Mouse (Mus musculus): ENCODE measurements around the gene AI597479. TPM values are rescaled to one million over a fixed set of nuclear protein-coding genes. Genes with fewer than 3 reads are reported as not detected.
"Not testable (repeated sequence)": the region's sequence is repeated elsewhere in the genome, so short reads cannot be mapped to it uniquely, and the experiment has no call there.

AI597479 gene
- total RNA-seq, 2 experiments from 2014 or later, result 14.2 to 20.9 TPM

GRCm38 (mm10) chr1:43130219-43130981, 31.9 kb downstream of the AI597479 start:
- intact Hi-C loops (cut with DNase I), result no loop called here
- DNase-seq, result no peak
- Histone ChIP-seq H3K27ac (no peak overlapping the region), H3K4me3 (no peak overlapping the region)
- TF ChIP-seq CTCF (IDR thresholded peaks at IDR 0.05), result no peak

DNA sequence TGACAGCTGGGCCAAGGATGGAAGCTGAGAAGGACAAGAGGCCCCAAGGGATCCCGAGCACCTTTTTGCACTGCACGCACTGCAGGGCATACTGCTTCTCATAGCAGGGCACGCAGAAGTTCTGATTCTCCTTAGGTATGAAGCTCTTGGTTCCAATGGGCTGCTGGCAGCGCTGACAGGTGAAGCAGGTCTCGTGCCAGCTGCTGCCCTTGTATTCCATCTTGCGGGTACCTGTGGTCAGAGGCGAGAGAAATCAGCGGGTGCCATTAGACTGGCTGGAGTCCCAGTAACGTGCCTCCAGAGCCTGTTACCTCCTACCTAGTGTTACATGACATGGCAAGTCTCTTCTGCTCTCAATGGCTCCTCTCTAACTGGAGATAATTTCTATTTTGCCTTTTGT, 33.1 kb downstream of the AI597479 start:
- no peak for TF ChIP-seq CTCF (IDR thresholded peaks at IDR 0.05)
- Histone ChIP-seq H3K27ac (no peak overlapping the region), H3K4me3 (no peak overlapping the region)
- intact Hi-C loops (cut with DNase I), result no loop called here
- no peak for DNase-seq

DNA sequence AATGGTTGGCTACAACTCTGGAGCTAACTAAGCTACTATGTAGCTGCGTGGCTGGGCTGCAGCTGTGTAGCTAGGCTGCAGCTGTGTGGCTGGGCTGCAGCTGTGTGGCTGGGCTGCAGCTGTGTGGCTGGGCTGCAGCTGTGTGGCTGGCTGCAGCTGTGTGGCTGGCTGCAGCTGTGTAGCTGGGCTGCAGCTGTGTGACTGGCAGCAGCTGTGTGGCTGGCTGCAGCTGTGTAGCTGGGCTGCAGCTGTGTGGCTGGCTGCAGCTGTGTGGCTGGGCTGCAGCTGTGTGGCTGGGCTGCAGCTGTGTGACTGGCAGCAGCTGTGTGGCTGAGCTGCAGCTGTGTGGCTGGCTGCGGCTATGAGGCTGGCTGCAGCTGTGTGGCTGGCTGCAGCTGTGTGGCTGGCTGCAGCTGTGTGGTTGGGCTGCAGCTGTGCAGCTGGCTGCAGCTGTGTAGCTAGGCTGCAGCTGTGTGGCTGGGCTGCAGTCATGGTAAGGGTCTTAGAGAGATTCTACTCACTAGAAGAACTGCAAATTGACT, 38.0 kb downstream of the AI597479 start:
- DNase-seq; H3K27ac ChIP-seq; intact Hi-C loops (cut with DNase I); H3K4me3 ChIP-seq: not testable (repeated sequence)

DNA sequence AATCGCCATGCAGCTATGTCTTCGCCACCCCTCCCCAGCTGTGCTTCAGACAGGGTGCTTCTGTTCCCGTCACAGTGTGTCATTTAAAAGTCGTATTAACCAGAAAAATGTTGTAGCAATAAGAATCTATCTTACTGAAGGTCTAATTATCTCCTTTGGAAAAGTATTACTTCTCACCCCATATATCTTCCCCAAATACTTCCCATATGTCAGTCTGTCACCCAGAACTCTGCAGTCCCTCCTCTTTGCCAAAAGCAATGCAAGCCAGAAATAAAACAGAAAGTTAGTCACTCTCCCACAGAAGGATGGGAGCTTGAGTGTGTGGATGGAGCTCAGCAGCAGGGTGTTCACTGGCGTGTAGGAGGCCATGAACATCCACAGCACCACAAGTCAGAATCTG, 38.8 kb downstream of the AI597479 start:
- Histone ChIP-seq H3K4me3 (no peak overlapping the region), H3K27ac (no peak overlapping the region)
- no peak for TF ChIP-seq CTCF (IDR thresholded peaks at IDR 0.05)
- intact Hi-C loops (cut with DNase I), result no loop called here
- no peak for DNase-seq

DNA sequence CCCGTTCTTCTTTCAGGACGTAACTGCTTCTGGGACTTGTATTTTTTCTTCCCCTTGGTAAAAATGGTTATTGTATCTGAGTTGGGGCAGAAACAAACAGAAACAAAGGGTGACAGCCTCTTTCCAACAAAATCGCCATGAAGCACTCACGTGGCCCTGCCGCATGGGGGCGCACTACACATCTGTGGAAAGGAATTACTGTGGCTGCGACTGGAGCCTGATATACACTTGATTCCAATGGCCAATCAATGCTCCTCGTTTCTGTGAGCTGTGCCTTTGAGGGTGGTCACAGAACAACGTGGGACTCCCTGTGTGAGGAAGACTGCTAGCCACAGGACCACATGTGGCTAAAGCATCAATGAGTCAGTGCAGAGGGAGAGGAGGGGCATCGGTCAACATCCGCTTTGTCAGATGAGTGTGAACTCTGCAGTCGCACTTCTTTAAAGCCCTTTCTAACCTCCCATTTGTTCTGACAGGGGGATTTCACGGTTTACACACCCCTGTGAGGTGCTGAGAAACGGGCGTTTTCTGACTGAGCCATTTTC, 39.8 kb downstream of the AI597479 start:
- Histone ChIP-seq H3K27ac (no peak overlapping the region), H3K4me3 (no peak overlapping the region)
- intact Hi-C loops (cut with DNase I), result no loop called here
- TF ChIP-seq CTCF (IDR thresholded peaks at IDR 0.05), result peak; percentile 38
- DNase-seq, result no peak

DNA sequence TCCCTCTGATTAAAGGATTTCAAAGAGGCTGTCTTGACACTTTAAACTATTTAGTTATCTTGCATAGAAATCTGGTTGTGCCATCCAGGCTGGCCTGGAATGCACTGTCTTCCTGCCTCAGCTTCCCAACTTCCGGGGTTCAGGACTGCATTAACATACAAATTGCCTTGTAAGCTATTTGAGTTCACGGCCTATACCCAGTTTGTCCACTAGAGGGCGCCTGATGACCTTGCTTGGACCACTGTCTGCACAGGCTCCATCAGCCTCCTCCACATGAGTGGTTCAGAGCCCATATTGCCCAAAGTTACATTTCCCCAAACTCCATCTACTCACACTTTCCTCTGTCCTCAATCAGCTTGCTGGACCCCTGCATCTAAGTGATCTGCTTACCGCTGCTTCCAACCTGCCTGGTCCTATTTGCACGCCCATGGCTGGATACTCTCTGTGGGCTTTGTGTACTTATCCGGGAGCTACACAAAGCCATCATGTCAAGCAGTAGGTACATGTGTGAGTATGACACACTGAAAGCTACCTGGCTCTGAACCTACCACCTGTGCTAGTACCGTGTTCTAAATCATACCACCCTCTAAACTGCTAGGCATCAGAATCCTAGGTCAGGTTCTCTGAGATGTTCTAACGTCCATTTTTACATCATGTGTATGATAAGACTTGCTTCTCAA, 41.2 kb downstream of the AI597479 start:
- no peak; the same call in 1 of the 2 replicates for TF ChIP-seq CTCF (IDR thresholded peaks at IDR 0.05)
- no peak overlapping the region for H3K27ac ChIP-seq
- no peak overlapping the region for H3K4me3 ChIP-seq
- DNase-seq, result peak; percentile 86
- intact Hi-C loops (cut with DNase I), result loop anchor here (1.0 to 5.0 kb wide), 2 partner anchors 73 to 125 kb away; no protein-coding TSS in a partner anchor

- DNase-seq, result no peak
- no peak for TF ChIP-seq CTCF (IDR thresholded peaks at IDR 0.05)
- intact Hi-C loops (cut with DNase I), result loop anchor here (5.0 kb wide), 1 partner anchor 71 kb away; no protein-coding TSS in a partner anchor
- H3K4me3 ChIP-seq, result no peak overlapping the region
- H3K27ac ChIP-seq, result no peak overlapping the region
These were observed 43.0 kb downstream of the AI597479 start for GRCm38 (mm10) chr1:43141555-43141961.

GRCm38 (mm10) chr1:43142849-43143248, 44.3 kb downstream of the AI597479 start:
- H3K27ac ChIP-seq, result no peak overlapping the region
- no peak for TF ChIP-seq CTCF (IDR thresholded peaks at IDR 0.05)
- intact Hi-C loops (cut with DNase I), result loop anchor here (1.0 to 5.0 kb wide), 2 partner anchors 69 to 121 kb away; no protein-coding TSS in a partner anchor
- no peak for DNase-seq
- no peak overlapping the region for H3K4me3 ChIP-seq

DNA sequence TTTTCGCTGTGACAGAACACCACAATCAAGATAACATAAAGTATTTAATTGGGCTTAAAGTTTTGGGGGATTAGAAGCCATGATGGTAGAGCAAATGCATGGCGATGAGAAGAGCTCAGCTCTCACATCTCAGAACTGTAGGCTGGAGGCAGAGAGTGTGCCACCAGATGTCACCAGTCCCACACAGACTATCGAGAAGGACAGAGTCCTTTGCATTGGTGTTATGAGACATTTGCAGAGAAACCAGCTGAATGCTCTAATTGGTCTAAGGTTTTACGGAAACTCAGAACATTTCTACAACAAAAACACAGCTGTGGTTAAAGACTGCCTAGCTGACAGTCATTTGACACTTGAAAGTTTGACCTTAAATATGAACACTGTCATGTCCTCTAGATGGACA, 44.8 kb downstream of the AI597479 start:
- peak; percentile 36 for DNase-seq
- intact Hi-C loops (cut with DNase I), result loop anchor here (1.0 to 5.0 kb wide), 2 partner anchors 69 to 121 kb away; no protein-coding TSS in a partner anchor
- peak; percentile 74 for TF ChIP-seq CTCF (IDR thresholded peaks at IDR 0.05)
- no peak overlapping the region for H3K4me3 ChIP-seq
- no peak overlapping the region for H3K27ac ChIP-seq

GRCm38 (mm10) chr1:43143791-43144190, 45.3 kb downstream of the AI597479 start:
- no peak for DNase-seq
- intact Hi-C loops (cut with DNase I), result loop anchor here (1.0 to 5.0 kb wide), 2 partner anchors 69 to 121 kb away; no protein-coding TSS in a partner anchor
- Histone ChIP-seq H3K27ac (no peak overlapping the region), H3K4me3 (no peak overlapping the region)
- no peak for TF ChIP-seq CTCF (IDR thresholded peaks at IDR 0.05)

DNA sequence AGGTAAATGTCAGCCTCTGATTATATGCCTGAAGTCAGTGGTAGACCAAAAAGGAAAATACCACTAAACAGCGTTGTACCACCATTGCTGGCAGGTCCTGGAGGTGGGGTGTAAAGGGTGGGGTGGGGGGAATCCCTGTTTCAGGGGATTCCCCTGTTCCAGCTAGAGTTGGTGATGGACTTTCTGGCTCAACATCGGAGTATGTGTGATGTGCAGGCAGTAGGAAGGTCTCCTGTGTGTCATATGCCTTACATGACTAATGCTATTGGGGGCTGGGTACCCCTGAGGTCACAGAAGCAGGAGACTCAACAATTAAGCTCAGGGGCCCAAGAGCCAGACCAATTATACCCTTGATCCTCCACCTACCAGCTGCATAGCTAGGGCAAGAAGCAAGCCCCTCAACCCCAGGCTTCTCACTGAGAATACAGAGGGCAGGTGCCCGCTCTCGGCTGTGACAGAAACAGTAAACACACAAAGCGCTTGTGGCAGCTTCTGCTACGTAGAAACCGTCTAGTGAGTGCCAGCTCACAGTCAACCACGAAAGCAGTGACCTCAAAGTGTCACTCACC, 45.9 kb downstream of the AI597479 start:
- no peak for DNase-seq
- Histone ChIP-seq H3K27ac (no peak overlapping the region), H3K4me3 (no peak overlapping the region)
- intact Hi-C loops (cut with DNase I), result loop anchor here (5.0 kb wide), 1 partner anchor 68 kb away; no protein-coding TSS in a partner anchor
- no peak for TF ChIP-seq CTCF (IDR thresholded peaks at IDR 0.05)

- intact Hi-C loops (cut with DNase I), result no loop called here
- H3K27ac ChIP-seq, result no peak overlapping the region
- no peak overlapping the region for H3K4me3 ChIP-seq
- DNase-seq, result no peak
- no peak for TF ChIP-seq CTCF (IDR thresholded peaks at IDR 0.05)
These were observed 46.9 kb downstream of the AI597479 start for GRCm38 (mm10) chr1:43145388-43145787.
